In the genomic region with DNA sequence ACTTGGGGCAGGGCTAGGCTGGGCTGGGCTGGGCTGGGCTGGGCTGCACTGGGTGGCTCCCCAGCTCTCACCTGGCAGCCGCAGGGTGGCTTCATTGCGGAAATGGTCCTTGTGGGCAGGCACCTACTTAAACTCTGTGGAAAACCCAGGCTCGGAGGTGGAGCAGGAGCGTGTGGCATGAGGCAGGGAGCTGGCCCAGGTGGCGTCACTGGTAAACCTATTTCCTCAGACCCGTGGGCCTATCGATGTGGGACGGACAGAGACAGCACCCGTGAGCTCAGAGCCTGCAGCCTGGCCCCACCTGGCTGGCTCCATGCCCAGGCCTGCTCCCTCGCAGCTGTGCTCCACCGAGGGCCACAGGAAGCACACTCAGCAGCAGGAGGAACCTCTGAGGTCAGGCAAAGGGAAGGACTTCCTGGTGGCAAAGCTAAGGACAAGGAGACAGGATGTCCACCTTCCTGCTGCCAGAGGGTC, we compare ENCODE assay signal across 8 mouse cellular contexts. TPM values are rescaled to one million over a fixed set of nuclear protein-coding genes. Genes with fewer than 3 reads are reported as not detected.
DNase-seq lines count a peak whose midpoint lies in the region; ATAC-seq and TF ChIP-seq lines count a peak whose summit lies in the region.

No protein-coding gene starts in this region.

- peak; percentile 24; the same call in 1 of the 2 replicates for TF ChIP-seq CTCF in liver, embryonic 14.5 days (IDR thresholded peaks at IDR 0.05; ENCODE audit: low read depth)
- TF ChIP-seq CTCF in thymus, adult 2 months (IDR thresholded peaks at IDR 0.05; ENCODE audit: borderline replicate concordance, control insufficient read depth, extremely low read depth, insufficient read depth, low read length, poor library complexity): no peak

- 0 out of 2 replicates have a peak overlapping the region, but pooled peaks have one; percentile 14 for H3K4me3 ChIP-seq in embryonic facial prominence, embryonic 10.5 days
- H3K4me3 ChIP-seq in intestine, embryonic 15.5 days (replicated peaks): 0 out of 2 replicates have a peak overlapping the region, but pooled peaks have one; percentile 3
- H3K4me3 ChIP-seq in liver, embryonic 14.5 days (ENCODE audit: insufficient read depth in 1 of 2, low read depth in 2 of 2, low read length in 2 of 2): peak overlapping the region; percentile 59 to 85
- H3K4me3 ChIP-seq in thymus, adult 2 months (ENCODE audit: control insufficient read depth, insufficient read depth, low read length): no peak overlapping the region

- peak; percentile 40 for DNase-seq in NIH3T3 (ENCODE audit: low read depth)
- DNase-seq in embryonic facial prominence, embryonic 10.5 days (ENCODE audit: low spot score): no peak
- DNase-seq in liver, embryonic 14.5 days (ENCODE audit: low read depth in 3 of 3, low spot score in 3 of 3): no peak
- DNase-seq in thymus, adult 2 months: peak; percentile 43
- DNase-seq in cerebellum, postnatal 10 days: no peak
- DNase-seq in embryo, embryonic 10.5 days (ENCODE audit: low spot score): no peak
- no peak for DNase-seq in testis, postnatal 14 days (ENCODE audit: low spot score)

- whole genome bisulfite sequencing in embryonic facial prominence, embryonic 10.5 days: 71% methylated on average over 11 of the region's 11 CpGs
- 41% methylated on average over 11 of the region's 11 CpGs for WGBS in intestine, embryonic 15.5 days
- WGBS in liver, embryonic 14.5 days (ENCODE audit: insufficient replicate concordance): 24% methylated on average over 11 of the region's 11 CpGs
- WGBS in thymus, adult 2 months: 5% methylated on average over 11 of the region's 11 CpGs

- no peaks in the 10 kb centered on the region for H3K36me3 ChIP-seq in embryonic facial prominence, embryonic 10.5 days (replicated peaks)
- H3K36me3 ChIP-seq in intestine, embryonic 15.5 days: no peaks in the 10 kb centered on the region
- no peaks in the 10 kb centered on the region; the same call in 1 of the 2 replicates for H3K36me3 ChIP-seq in liver, embryonic 14.5 days (replicated peaks; ENCODE audit: control insufficient read depth, insufficient read depth, low read depth)
- no peaks in the 10 kb centered on the region for H3K36me3 ChIP-seq in thymus, adult 2 months (ENCODE audit: control insufficient read depth, insufficient read depth, low read length)

- peaks cover 86% of the 10 kb centered on the region for H3K4me1 ChIP-seq in embryonic facial prominence, embryonic 10.5 days
- peaks cover 58% of the 10 kb centered on the region for H3K4me1 ChIP-seq in intestine, embryonic 15.5 days (replicated peaks)
- peaks cover 35 to 54% of the 10 kb centered on the region in 2 experiments for H3K4me1 ChIP-seq in liver, embryonic 14.5 days (replicated peaks; ENCODE audit: control insufficient read depth in 2 of 2, insufficient read depth in 2 of 2, low read length in 1 of 2)
- H3K4me1 ChIP-seq in thymus, adult 2 months (replicated peaks; ENCODE audit: control insufficient read depth, insufficient read depth, low read length): peaks cover 30% of the 10 kb centered on the region

- peak; percentile 54 for ATAC-seq in intestine, embryonic 15.5 days
- ATAC-seq in liver, embryonic 14.5 days (ENCODE audit: insufficient read depth): no peak

- H3K9me3 ChIP-seq in embryonic facial prominence, embryonic 10.5 days: no peaks in the 10 kb centered on the region
- H3K9me3 ChIP-seq in intestine, embryonic 15.5 days: no peaks in the 10 kb centered on the region
- no peaks in the 10 kb centered on the region for H3K9me3 ChIP-seq in liver, embryonic 14.5 days (ENCODE audit: control insufficient read depth, low read length)

- peaks cover 18% of the 10 kb centered on the region for H3K27me3 ChIP-seq in embryonic facial prominence, embryonic 10.5 days (replicated peaks; ENCODE audit: low read depth, poor library complexity, severe bottlenecking)
- no peaks in the 10 kb centered on the region for H3K27me3 ChIP-seq in intestine, embryonic 15.5 days (replicated peaks)
- no peaks in the 10 kb centered on the region for H3K27me3 ChIP-seq in liver, embryonic 14.5 days (ENCODE audit: control insufficient read depth, insufficient read depth, low read length)
- H3K27me3 ChIP-seq in thymus, adult 2 months (ENCODE audit: control insufficient read depth, insufficient read depth, low read length): no peaks in the 10 kb centered on the region

- peak overlapping the region; percentile 38; the same call in 1 of the 2 replicates for H3K4me2 ChIP-seq in intestine, embryonic 15.5 days (replicated peaks)
- peak overlapping the region; percentile 96 for H3K4me2 ChIP-seq in liver, embryonic 14.5 days (ENCODE audit: low read depth)

- no peak for TF ChIP-seq POLR2A in thymus, adult 2 months (IDR thresholded peaks at IDR 0.05; ENCODE audit: control insufficient read depth, extremely low read depth, insufficient read depth, low read length, poor library complexity)

- no peak overlapping the region for H3K9ac ChIP-seq in intestine, embryonic 15.5 days
- peak overlapping the region; percentile 84 for H3K9ac ChIP-seq in liver, embryonic 14.5 days (replicated peaks)

- TF ChIP-seq EP300 in liver, embryonic 14.5 days (IDR thresholded peaks at IDR 0.05; ENCODE audit: low read depth): no peak

- peak overlapping the region; percentile 69 for H3K27ac ChIP-seq in embryonic facial prominence, embryonic 10.5 days (replicated peaks)
- H3K27ac ChIP-seq in intestine, embryonic 15.5 days: peak overlapping the region; percentile 78
- peak overlapping the region; percentile 98 for H3K27ac ChIP-seq in liver, embryonic 14.5 days
- H3K27ac ChIP-seq in thymus, adult 2 months (ENCODE audit: control insufficient read depth, insufficient read depth, low read length): no peak overlapping the region

RNA-seq across cellular contexts. Expression of a gene that starts 3.5 kb away (rescaled TPM):
- 8.6 and 10.5 TPM in 2 replicates for polyA plus RNA-seq in embryonic facial prominence, embryonic 10.5 days (2016; fragmentation: Nextera tagmentation; extraction: Ambion mirVana)
- polyA plus RNA-seq in intestine, embryonic 15.5 days (2015; fragmentation: Nextera tagmentation; extraction: Ambion mirVana): 8.3 and 8.4 TPM in 2 replicates
- polyA plus RNA-seq in liver, embryonic 14.5 days (2012; rRNA removed): 8.3 and 8.4 TPM in 2 replicates
- polyA plus RNA-seq in liver, embryonic 14.5 days (2014; fragmentation: Nextera tagmentation; extraction: Ambion mirVana): 10.3 and 14.4 TPM in 2 replicates
- polyA plus RNA-seq in thymus, adult 2 months (2012; rRNA removed): 6.3 and 6.7 TPM in 2 replicates

RNA-seq across cellular contexts. Expression of a gene that starts 42.8 kb away (rescaled TPM):
- 42.6 and 44.4 TPM in 2 replicates for polyA plus RNA-seq in embryonic facial prominence, embryonic 10.5 days (2016; fragmentation: Nextera tagmentation; extraction: Ambion mirVana)
- 22.2 and 25.4 TPM in 2 replicates for polyA plus RNA-seq in intestine, embryonic 15.5 days (2015; fragmentation: Nextera tagmentation; extraction: Ambion mirVana)
- 12.1 and 14.5 TPM in 2 replicates for polyA plus RNA-seq in liver, embryonic 14.5 days (2012; rRNA removed)
- polyA plus RNA-seq in liver, embryonic 14.5 days (2014; fragmentation: Nextera tagmentation; extraction: Ambion mirVana): 13.5 and 17.5 TPM in 2 replicates
- polyA plus RNA-seq in thymus, adult 2 months (2012; rRNA removed): 214 and 251 TPM in 2 replicates

RNA-seq across cellular contexts. Expression of a gene that starts 58.6 kb away (rescaled TPM):
- polyA plus RNA-seq in embryonic facial prominence, embryonic 10.5 days (2016; fragmentation: Nextera tagmentation; extraction: Ambion mirVana): 9.2 and 10.5 TPM in 2 replicates
- polyA plus RNA-seq in intestine, embryonic 15.5 days (2015; fragmentation: Nextera tagmentation; extraction: Ambion mirVana): 17.6 and 20.7 TPM in 2 replicates
- polyA plus RNA-seq in liver, embryonic 14.5 days (2012; rRNA removed): 21.6 and 23.0 TPM in 2 replicates
- 20.7 and 22.7 TPM in 2 replicates for polyA plus RNA-seq in liver, embryonic 14.5 days (2014; fragmentation: Nextera tagmentation; extraction: Ambion mirVana)
- 43.9 and 44.2 TPM in 2 replicates for polyA plus RNA-seq in thymus, adult 2 months (2012; rRNA removed)

Comparison
In these comparisons a context has a peak if more than half of its experiments do, and no peak if none do; other contexts are left out.
1. DNase-seq: peak in NIH3T3 (single experiment) and thymus, adult 2 months (single experiment); none in embryonic facial prominence, embryonic 10.5 days (single experiment), liver, embryonic 14.5 days (0 of 3), cerebellum, postnatal 10 days (0 of 2), embryo, embryonic 10.5 days (single experiment) and testis, postnatal 14 days (single experiment).